Mouse (Mus musculus): ENCODE measurements at regions not wholly inside any gene's neighbourhood (a gene's known extent, or its start where the extent isn't known, plus 50 kb on each side); places are given as distances from the start of the nearest gene placed in this dataset.

DNA sequence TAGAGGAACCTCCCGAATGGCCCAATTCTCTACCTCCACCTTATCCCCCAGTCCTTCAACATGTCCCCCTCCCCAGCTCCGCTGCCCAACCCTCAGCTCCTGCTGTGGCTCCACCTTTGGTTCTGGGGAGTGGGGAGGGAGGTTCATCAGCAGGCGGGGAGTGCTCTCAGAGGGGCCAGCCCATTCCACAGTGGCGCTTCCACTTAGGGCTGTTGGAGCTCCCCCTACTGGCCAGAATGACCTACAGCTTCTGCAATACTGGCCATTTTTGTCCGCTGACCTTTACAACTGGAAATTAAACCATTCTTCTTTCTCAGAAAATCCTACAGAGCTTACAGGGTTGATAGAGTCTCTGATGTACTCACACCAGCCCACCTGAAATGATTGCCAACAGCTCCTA lies 508.0 kb upstream of the Klhl4 start:
- no peak for DNase-seq (ENCODE audit: low read depth, low spot score)

DNA sequence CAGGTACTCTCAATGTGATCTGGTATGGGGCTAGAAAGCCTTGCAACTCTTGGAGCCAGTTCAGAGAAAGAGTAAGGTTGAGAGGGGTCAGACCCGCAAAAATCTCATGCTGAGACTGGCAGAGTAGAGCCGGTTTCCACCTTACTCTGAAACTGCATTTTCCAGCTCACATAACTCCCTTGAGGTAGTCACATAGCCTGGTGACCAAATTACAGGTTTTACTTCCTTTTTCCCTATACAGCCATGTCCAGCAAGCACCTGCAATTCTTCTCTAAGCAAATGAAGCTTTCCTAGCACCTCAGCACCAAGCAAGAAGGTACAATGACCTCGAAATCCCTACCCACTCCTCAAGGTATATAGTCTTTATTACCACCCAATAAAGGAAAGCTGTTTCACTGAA lies 481.0 kb upstream of the Klhl4 start:
- DNase-seq (ENCODE audit: low read depth, low spot score): no peak

DNA sequence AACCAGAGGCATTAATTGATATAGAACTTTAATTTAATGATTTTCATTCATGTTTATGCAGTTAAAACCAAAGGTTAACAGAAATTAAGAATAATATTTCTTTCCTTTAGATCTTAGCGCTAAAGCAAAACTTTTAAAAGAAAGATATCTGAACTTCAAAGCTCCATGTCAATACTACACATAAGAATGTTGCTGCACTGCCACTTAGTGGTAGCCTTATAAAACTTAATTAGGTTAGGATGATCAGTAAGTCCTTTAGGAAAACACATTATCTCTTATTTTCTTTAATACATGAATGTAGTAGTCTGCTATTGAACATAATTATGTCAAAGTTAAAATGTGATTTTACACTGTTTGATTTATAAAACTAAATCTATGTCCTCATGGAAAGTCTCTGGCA lies 432.9 kb upstream of the Klhl4 start:
- peak; percentile 3 for DNase-seq (ENCODE audit: low read depth, low spot score)

All from R1 (cell line).